Mouse (Mus musculus): ENCODE results near the gene Urb2. TPM values are rescaled to one million over a fixed set of nuclear protein-coding genes. Genes with fewer than 3 reads are reported as not detected.
"Not testable (repeated sequence)": the region's sequence is repeated elsewhere in the genome, so short reads cannot be mapped to it uniquely, and the experiment has no call there.

Urb2 gene
- 1 to 10 TPM; 4.4 to 5.7 TPM for polyA plus RNA-seq (2017; shearing (Covaris generic))

DNA sequence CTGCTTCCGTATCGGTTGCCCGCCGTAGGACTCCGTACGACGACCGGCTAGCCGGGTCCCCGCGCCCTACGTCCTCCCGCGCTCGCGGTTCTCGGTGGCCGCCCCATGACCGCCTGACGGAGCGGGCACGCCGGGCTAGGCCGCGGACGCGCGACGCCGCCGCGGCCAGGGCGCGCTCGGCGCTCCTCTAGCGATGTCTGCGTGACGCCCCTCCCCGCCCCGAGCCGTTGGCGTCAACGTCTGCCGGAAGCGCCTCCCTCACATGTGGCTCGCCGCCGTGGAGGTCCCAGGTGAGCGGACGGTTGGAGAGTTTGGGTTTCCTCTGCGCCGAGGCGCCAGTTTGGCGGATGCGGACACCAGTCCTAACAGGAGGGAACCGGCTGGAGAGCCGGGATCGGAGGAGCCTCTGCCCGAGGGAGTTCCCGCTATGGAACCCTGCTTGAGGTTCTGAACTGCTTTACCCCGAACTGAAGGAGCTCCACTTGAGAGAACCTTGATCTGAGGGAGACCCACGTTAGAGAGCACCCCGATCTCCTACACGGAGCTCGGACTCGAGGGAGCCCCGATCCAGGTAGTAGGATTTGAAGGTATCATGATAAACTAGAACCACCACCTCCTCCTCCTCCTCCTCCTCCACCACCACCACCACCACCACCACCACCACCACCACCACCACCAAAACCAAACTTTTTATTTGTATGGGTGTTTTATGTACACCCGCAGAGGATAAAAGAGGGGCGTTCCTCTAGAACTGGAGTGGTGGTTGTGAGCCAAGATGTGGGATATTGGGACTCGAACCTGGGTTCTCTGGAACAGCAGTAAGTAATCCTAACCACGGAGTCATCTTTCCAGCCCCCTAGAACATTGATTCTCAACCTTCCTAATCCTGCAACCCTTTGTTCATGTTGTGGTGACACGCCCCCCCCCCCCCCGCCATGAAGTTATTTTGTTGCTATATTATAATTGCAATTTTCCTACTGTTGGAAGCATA lies at the start of gene Urb2, which contains the start of gene Taf5l:
Gene Urb2, plus strand, starts transcription at position 272 of the 991 bp plus-strand sequence.
Gene Taf5l, minus strand, starts transcription at position 161 of the 991 bp plus-strand sequence.
- ATAC-seq = peak; percentile 86

DNA sequence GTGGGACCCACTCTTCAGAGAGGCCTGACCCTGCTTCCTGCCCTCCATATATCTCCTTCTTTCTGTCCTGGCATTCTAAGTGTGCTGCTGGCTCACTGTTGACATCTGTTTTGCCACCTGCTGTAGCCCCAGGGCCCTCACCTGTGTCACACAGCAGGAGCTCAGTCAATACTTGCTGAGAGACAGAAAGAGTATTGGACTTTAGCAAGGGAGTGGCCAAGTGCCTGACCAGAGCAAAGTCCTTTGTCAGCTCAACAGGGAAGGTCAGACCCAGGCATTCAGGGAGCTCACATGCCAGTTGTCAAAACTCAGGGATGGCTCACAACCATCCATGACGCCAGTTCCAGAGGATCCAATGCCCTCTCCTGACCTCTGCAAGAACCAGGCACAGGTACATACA lies 47.8 kb upstream of the Urb2 start:
- ATAC-seq = no peak

DNA sequence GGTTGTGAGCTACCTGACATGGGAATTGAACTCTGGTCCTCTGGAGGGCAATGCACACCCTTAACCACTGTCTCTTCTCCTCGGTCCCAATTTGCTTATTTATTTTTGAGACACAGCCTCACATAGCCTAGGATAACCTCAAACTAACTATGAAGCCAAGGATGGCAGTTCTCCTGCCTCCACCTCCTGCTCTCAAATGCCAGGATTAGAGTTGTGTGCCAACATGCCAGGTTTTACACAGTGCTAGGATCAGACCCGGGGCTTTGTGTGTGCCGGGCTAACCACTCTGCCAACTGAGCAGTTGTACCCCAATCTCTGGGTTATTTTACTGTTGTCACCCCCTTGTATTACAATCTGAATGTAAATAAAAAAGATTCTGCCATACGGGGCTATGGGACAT lies 43.8 kb upstream of the Urb2 start:
- ATAC-seq = no peak

DNA sequence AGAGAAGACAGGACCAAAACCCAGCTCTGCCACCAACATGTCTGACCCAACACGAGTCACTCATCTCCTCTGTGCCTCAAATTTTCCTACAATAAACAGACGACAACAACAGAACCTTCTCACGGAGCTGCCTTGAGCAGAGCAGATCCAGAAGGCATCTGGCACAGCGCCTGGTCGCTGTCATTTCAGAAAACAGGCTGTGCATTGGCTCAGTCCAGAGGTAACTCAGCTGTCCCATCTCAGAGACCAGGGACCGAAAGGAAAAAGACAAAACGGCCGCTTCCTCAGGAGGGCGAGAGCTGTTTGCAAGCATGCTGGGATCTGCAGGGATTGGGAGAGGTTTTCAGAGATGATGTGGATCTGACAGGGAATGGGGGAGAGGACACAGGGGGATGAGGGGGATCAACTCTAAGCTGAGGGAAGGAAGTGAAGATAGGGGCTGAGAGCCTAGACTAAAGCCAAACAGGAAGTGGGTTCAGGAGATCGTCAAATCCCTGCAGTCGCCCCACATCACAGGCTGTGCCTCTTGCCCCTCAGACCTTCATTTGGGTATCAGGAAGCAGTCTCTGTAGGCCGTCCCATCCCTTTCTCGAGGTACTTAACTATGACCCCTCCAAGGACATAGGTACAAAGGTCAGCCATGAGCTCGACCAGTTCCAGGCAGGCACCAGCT lies 43.0 kb upstream of the Urb2 start:
- ATAC-seq = no peak

DNA sequence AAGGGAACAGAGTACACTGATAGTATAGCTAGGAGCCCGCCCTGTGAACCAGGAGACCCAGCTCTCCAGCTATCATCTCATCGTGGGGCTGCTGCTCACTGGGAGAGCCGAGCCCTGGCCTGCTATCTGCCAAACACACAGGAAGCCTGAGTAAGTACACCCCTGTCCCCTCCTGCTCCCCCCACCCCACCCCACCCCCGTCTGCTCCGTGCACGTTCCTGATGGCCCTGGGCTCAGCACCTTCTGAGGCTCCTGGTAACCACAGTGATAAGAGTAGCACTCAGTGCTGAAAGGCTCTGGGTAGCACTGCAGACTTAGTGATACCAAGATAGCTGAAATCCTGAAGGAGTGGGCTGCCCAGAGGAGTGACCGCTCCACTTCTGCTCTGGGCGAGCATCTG lies 42.4 kb upstream of the Urb2 start:
- ATAC-seq = no peak

DNA sequence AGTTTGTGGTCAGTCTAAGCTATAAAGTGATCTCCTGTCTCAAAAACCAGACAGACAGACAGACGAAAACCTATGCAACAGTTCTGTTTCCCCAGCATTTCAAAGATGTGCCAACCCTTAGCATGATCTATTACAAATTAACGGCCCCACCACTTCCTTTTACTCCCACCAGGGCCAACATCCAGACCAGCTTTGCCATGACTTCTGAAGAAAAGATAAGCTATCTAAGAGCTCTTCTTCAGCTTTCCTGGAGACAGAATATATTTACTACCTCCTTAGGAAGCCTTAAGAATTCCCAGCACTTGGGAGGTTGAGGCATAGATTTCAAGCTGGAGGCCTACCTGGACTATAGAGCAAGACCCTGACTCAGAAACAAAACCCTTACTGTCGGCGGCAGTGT lies 41.1 kb upstream of the Urb2 start:
- ATAC-seq = no peak

DNA sequence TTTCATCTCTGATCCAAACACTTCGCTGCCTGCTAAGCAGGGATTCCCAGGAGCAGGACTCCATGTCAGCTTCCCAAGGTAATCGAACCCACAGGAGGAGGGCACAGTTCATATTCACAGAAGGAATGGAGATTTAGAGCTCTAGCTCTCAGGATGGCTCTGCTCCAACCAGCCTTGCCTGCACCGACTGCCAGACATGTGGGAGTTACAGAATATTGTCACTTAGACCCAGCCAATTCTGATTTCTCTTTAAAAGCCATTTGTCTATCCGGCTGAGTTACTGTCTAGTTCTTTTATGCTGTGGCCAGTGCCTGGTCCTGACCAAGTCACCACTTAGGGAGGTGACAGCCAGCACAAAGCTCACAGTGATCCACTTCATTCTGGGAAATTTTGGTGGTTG lies 39.6 kb upstream of the Urb2 start:
- no peak for ATAC-seq

DNA sequence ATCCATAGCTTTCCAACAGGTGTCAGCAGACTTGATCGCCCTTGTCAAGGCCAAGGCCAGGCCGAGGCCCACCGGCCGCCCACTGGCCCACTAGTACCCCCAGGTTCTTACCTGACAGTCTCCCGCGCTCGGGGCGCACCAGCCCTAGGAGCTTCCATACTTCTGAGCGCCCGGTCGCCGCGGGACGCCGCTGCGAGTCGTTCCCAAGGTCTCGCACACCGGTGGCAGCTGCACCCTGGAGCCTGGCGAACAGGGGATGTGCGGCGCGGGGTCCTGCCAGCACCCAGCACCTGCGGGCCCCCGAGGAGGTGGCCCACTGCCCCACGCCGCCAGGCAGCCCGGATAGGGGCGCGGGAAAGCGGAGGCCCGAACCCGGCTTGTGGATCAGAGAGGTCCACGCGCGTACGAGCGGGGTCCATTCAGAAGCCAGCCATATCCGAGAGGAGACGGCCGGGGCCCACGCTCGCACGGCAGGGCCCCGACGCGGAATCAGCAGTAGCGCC lies 39.0 kb upstream of the Urb2 start:
- ATAC-seq = no peak

DNA sequence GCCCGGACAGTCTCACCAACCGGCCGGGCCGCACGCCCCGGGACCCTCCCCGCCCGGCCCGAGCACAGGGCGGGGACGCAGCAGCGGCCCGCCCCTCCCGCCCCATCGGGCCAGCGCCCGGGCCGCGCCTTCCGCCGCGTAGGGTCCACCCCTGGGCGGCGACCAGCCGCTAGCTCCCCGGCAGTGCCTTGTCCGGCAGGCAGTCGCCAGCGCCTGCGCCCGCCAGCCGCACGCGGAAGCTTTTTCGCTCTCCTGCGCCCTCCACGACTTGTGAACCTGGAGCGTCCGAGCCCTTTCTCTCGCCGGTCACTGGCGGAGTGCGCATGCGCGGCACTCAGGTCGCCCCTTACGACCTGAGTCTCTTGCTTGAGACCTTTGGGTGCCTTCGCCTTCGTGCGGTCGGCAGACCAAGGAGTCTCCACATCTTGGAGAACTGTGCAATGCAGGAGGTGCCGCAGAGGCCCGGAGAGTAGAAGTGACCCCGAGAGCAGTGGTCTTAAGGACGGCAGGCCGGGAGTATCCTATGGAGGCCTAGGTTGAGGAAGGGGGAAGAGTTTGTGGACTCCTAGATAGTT lies 38.4 kb upstream of the Urb2 start, which contains the start of gene Abcb10:
Gene Abcb10, minus strand, starts transcription at position 297 of the 575 bp plus-strand sequence.
- peak; percentile 46 for ATAC-seq

DNA sequence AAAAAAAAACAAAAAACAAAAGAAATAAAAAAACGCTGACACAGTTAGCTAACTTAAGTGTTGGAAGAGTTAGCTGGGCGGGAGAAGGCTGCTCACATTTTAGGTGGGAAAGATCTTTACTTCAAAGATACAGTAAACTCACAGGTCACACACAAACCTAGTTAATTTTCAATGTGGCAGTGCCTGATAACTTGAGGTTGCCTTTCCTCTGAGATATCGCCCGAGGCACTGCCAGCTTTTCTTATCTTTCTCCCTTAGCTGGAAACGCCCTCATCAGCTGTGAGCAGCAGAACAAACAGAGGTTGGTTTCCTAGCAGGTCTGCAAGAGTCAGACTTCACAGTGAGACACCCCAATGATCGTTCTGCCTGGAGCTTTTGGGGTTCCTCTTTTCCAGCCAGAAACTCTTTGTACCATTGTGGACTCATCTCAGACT lies 32.7 kb upstream of the Urb2 start:
- no peak for ATAC-seq

DNA sequence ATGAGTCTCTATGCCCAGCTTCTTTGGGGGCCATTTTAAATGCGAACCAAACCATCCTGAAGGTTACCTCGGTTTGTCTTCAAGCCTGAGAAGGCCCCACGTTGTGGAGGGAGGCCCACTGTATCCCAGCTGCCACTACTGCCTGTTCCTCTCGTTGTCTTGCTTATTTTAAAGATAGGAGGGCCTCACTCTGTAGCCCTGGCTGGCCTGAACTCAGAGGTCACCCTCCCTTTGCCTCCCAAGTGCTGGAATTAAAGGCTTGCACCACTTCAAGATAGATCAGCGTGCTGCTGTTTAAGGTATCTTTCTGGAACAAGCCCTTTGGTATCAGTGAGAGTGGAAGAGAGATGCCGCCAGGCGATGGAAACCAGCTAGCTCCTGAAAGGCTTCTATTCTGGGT lies 32.2 kb upstream of the Urb2 start:
- ATAC-seq = no peak

DNA sequence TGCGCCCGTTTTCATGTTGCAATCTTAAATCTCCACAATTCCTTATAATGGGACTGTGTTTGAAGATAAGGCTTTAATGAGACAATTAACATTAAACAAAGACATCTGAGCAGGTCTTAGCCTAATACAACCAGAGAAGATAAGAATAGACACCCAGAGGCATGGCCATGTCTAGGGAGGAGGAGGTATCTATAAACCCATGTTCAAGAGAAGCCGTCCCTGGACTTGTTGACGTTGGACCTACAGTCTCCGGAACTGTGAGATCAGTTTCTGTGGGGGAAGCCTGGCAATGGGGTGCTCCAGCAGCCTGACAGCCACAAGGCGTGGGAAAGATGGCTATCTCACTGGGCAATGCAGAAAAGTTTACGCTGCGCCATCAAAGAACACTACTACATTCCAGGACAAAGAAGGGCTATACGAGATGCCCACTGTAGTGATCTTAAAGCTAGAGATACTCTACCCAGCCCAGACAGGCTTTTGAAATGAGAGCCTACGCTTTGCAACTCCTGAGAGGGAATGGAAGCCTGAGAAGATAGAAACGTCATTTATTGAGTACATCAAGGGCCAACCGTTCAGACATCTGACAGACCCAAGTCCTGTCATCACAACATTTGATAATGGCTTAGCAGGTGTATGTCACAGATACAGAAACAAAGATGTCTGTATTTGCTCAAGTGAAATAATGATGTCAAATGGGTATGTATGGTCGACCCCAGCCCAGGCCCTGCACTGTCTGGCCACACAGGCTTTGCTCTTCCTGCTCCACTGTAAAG lies 30.8 kb upstream of the Urb2 start:
- no peak for ATAC-seq

DNA sequence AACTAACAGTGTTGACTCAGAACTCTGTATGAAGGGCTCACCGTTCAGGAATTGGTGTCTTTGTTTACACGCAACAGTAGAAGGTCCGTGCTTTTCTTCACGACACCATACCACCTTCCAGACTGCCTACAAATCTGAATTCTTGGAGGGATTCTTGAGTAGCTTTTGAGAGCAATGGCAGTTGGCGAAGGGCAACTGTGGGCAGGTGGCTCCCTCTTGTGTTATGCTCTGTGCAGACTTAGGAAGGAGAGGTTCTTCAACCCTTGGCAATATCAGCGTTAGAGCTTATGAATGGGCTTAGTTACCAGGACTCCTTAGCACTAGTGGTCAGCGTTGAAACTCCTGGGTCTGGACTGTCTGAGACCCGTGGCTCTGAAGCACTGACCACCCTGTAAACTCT lies 28.7 kb upstream of the Urb2 start:
- no peak for ATAC-seq

DNA sequence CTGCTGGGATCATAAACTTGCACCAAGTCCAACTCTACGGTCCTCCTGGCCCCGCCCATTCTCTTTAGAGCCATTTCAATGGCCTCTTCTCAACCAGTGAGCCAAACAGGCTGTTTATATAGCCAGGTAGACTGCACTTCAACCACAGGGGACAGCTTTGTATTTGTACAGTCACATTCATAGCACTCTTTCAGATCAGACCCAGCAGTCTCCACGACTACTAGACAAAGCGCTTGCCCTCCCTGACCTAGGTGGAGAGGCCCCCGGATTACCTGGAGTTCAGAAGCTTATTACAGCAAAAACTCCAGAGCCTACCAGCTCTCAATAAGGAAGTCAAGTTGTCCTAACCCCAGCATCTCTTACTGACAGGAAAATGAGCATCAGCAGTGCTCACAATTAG lies 27.7 kb upstream of the Urb2 start:
- ATAC-seq = no peak

DNA sequence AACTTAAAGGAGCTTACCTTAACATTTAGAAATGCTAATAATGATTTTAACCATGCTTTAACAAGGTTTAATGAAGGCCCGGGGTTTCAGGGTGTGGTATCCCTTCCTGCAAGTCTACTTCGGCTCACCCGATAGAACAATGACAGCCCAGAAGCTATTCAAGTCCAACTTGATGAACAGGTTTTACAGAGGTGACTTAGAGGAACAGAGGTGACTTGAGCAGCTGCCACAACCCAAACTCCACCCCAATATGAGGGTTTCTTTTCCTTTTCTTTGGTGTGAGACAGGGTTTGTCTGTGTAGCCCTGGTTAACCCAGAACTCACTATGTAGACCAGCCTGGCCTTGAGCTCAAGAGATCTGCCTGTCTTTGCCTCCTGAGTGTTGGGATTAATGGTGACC lies 27.3 kb upstream of the Urb2 start:
- no peak for ATAC-seq

DNA sequence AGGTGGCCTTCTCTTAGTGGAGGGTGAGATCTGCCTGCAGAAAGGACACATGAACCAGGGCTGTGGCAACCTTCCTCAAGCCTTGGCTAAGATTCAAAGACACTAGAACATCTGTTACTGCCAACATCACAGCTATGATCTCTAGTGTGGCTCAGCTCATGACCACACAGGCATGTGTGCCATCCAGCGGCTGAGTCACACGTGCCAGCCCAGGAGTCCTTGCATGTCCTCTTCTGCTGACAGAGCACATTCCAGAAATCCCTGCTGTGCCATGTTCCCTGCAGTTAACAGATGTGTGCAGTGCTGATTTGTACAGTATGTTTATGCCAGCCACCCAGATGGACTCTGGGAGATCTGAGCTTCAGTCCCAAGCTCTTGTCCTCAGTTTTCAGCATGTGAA lies 21.7 kb upstream of the Urb2 start:
- no peak for ATAC-seq

DNA sequence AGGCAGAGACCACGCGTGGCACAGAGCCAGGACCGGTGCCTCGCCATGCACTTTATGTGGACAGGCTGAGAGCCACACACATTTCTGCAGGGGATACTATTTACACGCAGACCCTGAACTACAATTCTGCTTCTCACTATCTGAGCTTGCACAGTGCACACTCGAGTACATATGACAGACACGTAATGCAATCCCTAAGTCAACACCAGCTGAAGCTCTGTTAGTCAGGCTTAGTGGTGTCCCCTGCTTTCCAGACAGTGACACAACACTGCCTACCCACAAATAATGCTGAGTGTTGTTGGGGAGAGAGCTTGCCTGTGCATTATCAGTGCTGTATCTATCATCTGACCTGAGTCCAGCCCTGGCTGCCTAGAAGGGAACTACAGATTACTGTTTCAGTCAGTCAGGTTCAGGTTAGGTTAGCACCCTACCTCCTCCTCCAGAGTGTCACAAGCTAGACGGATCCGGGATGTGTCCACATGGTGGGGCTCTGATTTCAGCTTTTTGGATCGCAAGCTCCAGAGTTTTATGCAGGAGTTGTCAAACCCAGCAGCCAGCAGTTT lies 18.7 kb upstream of the Urb2 start:
- ATAC-seq = no peak

DNA sequence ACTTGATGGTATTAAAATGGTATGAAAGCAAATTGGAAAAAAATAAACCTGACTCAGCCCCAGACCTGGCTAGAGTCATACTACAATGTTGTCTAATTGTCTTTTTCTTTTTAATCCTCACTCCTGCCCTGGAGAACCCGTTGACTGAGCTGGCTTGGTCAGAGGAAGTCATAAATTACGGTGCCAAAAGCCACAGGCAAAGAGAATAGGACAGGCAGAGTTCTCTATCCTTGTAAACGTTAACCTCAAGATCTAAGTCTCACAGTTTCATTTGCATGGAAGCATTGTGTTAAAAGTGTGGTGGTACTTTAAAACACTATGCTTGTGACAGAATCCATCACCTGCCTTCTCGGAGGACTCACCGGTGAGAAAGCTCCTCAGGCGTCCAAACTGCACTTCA lies 13.5 kb upstream of the Urb2 start:
- no peak for ATAC-seq

DNA sequence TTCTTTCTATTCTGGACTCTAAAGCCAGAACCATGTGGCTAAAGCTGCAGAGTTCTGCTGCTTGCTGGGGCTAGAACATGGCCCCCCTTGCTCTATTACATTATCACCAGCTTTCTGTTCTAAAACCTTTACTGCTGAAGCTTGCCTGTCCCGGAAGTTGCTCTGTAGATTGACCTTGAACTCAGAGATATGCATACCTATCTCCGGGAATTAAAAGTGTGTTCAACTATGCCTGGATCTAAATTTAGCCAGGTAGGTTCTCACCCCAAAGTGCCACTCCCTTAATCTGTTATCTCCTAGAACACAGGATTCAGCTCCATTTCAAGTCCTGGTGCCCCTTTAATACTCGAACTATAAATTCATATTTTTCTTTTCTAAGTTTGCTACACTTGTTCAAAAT lies 9.7 kb upstream of the Urb2 start:
- no peak for ATAC-seq

DNA sequence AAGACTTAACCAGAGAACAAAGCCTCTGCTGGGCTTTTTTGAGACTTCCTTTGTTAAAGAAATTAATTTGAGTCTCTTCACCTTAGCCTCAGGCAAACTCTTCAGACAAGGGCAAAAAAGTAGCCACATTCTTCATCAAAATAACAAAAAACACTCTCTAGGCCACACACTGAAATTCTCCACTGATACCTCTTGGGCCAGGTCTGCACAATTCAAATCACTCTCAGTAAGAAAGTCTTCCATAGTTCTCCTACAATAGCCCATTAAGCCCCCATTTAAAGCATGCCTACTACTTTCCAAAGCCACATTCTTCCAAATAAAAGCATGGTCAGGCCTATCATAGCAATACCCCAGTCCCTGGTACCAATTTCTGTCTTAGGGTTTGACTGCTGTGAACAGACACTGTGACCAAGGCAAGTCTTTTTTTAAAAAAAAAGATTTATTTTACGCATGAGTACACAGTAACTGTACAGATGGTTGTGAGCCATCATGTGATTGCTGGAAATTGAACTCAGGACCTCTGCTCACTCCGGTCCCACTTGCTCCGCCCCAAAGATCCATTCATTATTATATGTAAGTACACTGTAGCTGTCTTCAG lies 9.2 kb upstream of the Urb2 start:
- no peak for ATAC-seq

DNA sequence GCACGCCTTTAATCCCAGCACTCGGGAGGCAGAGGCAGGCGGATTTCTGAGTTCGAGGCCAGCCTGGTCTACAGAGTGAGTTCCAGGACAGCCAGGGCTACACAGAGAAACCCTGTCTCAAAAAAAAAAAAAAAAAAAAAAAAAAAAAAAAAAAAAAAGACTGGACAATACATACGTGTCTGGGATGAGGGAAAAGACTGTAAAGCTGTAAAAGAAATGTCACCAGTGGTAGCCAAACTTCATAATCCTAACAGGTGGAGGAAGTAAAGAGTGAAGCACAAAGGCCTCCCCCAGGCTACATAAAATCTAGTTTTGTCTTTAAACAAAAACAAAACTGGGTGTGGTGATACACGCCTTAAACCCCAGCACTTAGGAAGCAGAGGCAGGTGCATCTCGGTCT lies 7.0 kb upstream of the Urb2 start:
- ATAC-seq = not testable (repeated sequence)

DNA sequence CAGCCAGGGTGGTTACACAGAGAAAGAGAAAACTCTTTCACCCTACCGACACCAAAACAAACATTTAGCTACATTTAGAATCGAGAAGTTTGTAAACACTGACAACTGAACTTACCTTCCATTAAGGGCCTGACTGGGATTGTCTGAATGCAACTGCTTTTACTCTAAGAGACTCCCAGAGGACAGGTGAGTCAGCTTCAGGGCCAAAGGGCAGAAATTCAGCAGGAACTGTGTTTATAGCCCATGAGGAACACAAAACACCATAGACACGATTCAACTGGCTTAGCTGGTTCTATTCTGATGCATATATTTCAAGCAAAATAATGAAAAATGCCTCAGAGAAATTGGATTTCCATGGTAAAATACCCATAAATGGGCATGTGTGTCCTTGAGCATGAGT lies 6.6 kb upstream of the Urb2 start:
- ATAC-seq = no peak

Data from activated CD4-positive, CD25-positive, alpha-beta regulatory T cell, adult 4 months (primary cell).